Mouse (Mus musculus) lung, embryonic 16.5 days (tissue): ENCODE data around the gene Vdr. TPM values are rescaled to one million over a fixed set of nuclear protein-coding genes. Genes with fewer than 3 reads are reported as not detected.

Experiments
- ATAC-seq: fragments of 200-750 bp; cut with Nextera tagmentation; 2 replicates; pipeline ENCODE4 v1.8.0; 2017; ENCODE audit warnings: low read depth, mild to moderate bottlenecking, moderate library complexity
- H3K27ac ChIP-seq: fragments of 300-500 bp; sonication (generic); 2 replicates; pipeline ENCODE4 v1.5.1; 2014; ENCODE audit warnings: mild to moderate bottlenecking, control low read depth, low read length
- H3K27me3 ChIP-seq: fragments of 300-500 bp; sonication (generic); 2 replicates; pipeline ENCODE4 v1.6.1; 2014; ENCODE audit warnings: low read depth, low read length, mixed read lengths; ENCODE audit not compliant: control insufficient read depth, insufficient read depth
- H3K36me3 ChIP-seq: fragments of 300-500 bp; sonication (generic); 2 replicates; pipeline ENCODE4 v1.6.1; 2014; ENCODE audit warnings: low read length; ENCODE audit not compliant: control insufficient read depth, insufficient read depth
- H3K4me1 ChIP-seq: fragments of 300-500 bp; sonication (generic); replicated peaks from 2 replicates; pipeline ENCODE4 v1.6.1; 2014; ENCODE audit warnings: low read length, mixed read lengths; ENCODE audit not compliant: control insufficient read depth, insufficient read depth
- H3K4me2 ChIP-seq: fragments of 300-500 bp; sonication (generic); 2 replicates; pipeline ENCODE4 v1.6.1; 2014; ENCODE audit warnings: low read depth, low read length, control low read depth
- H3K4me3 ChIP-seq: fragments of 300-500 bp; sonication (generic); 2 replicates; pipeline ENCODE4 v1.5.1; 2014; ENCODE audit warnings: mild to moderate bottlenecking, low read length, control low read depth
- H3K9ac ChIP-seq: fragments of 300-500 bp; sonication (generic); 2 replicates; pipeline ENCODE4 v1.6.1; 2014; ENCODE audit warnings: low read length, control low read depth
- H3K9me3 ChIP-seq: fragments of 300-500 bp; sonication (generic); 2 replicates; pipeline ENCODE4 v1.6.1; 2016; ENCODE audit warnings: low read length; ENCODE audit not compliant: control insufficient read depth
- WGBS: fragments of 180-500 bp; shearing (Covaris S2); extraction: QIAGEN DNeasy Blood & Tissue Kit; methylation state at CpG from one replicate; pipeline ENCODE4 v1.1.7; 2014; 5-methylcytosine and 5-hydroxymethylcytosine counted together
- polyA plus RNA-seq: library from polyadenylated mRNA; unstranded; fragments of >200 nt; fragmentation: Nextera tagmentation; extraction: Ambion mirVana; gene quantifications from 2 replicates; pipeline ENCODE4 v1.2.1, GENCODE M21; 2015

Gene Vdr
- polyA plus RNA-seq, 1 experiment from 2014 or later, result 1.7 TPM

- ATAC-seq, result no peak
- Histone ChIP-seq H3K27me3 (no peaks in the 10 kb centered on the region), H3K4me2 (no peak overlapping the region), H3K36me3 (no peaks in the 10 kb centered on the region), H3K27ac (no peak overlapping the region), H3K4me1 (no peaks in the 10 kb centered on the region; the same call in 1 of the 2 replicates), H3K9me3 (no peaks in the 10 kb centered on the region), H3K4me3 (no peak overlapping the region), H3K9ac (no peak overlapping the region)
- WGBS, result 48% methylated on average over 7 of the region's 7 CpGs
These were observed 38.3 kb upstream of the Vdr start for GRCm38 (mm10) chr15:97948720-97949119.

- no peak overlapping the region for H3K9ac ChIP-seq
- WGBS, result 67% methylated on average over 10 of the region's 11 CpGs
- no peak for ATAC-seq
- H3K4me2 ChIP-seq, result no peak overlapping the region
- no peaks in the 10 kb centered on the region for H3K36me3 ChIP-seq
- H3K9me3 ChIP-seq, result no peaks in the 10 kb centered on the region
- H3K4me1 ChIP-seq, result no peaks in the 10 kb centered on the region
- no peaks in the 10 kb centered on the region for H3K27me3 ChIP-seq
- H3K4me3 ChIP-seq, result no peak overlapping the region
- H3K27ac ChIP-seq, result no peak overlapping the region
These were observed 35.4 kb upstream of the Vdr start for GRCm38 (mm10) chr15:97945656-97946315.

GRCm38 (mm10) chr15:97944919-97945574, 34.6 kb upstream of the Vdr start:
- Histone ChIP-seq H3K27ac (no peak overlapping the region), H3K9me3 (no peaks in the 10 kb centered on the region), H3K4me3 (no peak overlapping the region), H3K9ac (no peak overlapping the region), H3K4me1 (no peaks in the 10 kb centered on the region), H3K27me3 (no peaks in the 10 kb centered on the region), H3K4me2 (no peak overlapping the region), H3K36me3 (no peaks in the 10 kb centered on the region)
- WGBS, result 60% methylated on average over 11 of the region's 11 CpGs
- ATAC-seq, result no peak

- no peak for ATAC-seq
- H3K9ac ChIP-seq, result no peak overlapping the region
- H3K4me3 ChIP-seq, result no peak overlapping the region
- H3K9me3 ChIP-seq, result no peaks in the 10 kb centered on the region
- no peaks in the 10 kb centered on the region for H3K27me3 ChIP-seq
- no peak overlapping the region for H3K27ac ChIP-seq
- no peaks in the 10 kb centered on the region for H3K4me1 ChIP-seq
- H3K4me2 ChIP-seq, result no peak overlapping the region
- H3K36me3 ChIP-seq, result no peaks in the 10 kb centered on the region
- WGBS, result 82% methylated on average over 8 of the region's 8 CpGs
These were observed 32.9 kb upstream of the Vdr start for GRCm38 (mm10) chr15:97943356-97943755.

GRCm38 (mm10) chr15:97942538-97942937, 32.1 kb upstream of the Vdr start:
- H3K27ac ChIP-seq, result no peak overlapping the region
- H3K9ac ChIP-seq, result no peak overlapping the region
- no peaks in the 10 kb centered on the region for H3K4me1 ChIP-seq
- H3K36me3 ChIP-seq, result no peaks in the 10 kb centered on the region
- no peak overlapping the region for H3K4me3 ChIP-seq
- ATAC-seq, result no peak
- no peak overlapping the region for H3K4me2 ChIP-seq
- 78% methylated on average over 8 of the region's 8 CpGs for WGBS
- no peaks in the 10 kb centered on the region for H3K9me3 ChIP-seq
- no peaks in the 10 kb centered on the region for H3K27me3 ChIP-seq

- no peak overlapping the region for H3K27ac ChIP-seq
- H3K4me2 ChIP-seq, result no peak overlapping the region
- no peaks in the 10 kb centered on the region for H3K36me3 ChIP-seq
- no peak overlapping the region for H3K9ac ChIP-seq
- ATAC-seq, result no peak
- H3K27me3 ChIP-seq, result no peaks in the 10 kb centered on the region
- H3K4me3 ChIP-seq, result no peak overlapping the region
- H3K9me3 ChIP-seq, result no peaks in the 10 kb centered on the region
- 85% methylated on average over 2 of the region's 2 CpGs for WGBS
- no peaks in the 10 kb centered on the region for H3K4me1 ChIP-seq
These were observed 30.9 kb upstream of the Vdr start for GRCm38 (mm10) chr15:97941306-97941705.

GRCm38 (mm10) chr15:97940088-97940487, 29.7 kb upstream of the Vdr start:
- H3K4me3 ChIP-seq, result no peak overlapping the region
- H3K27ac ChIP-seq, result no peak overlapping the region
- H3K4me1 ChIP-seq, result no peaks in the 10 kb centered on the region
- WGBS, result 86% methylated on average over 2 of the region's 2 CpGs
- no peak for ATAC-seq
- H3K27me3 ChIP-seq, result no peaks in the 10 kb centered on the region
- H3K4me2 ChIP-seq, result no peak overlapping the region
- H3K9ac ChIP-seq, result no peak overlapping the region
- no peaks in the 10 kb centered on the region for H3K36me3 ChIP-seq
- H3K9me3 ChIP-seq, result no peaks in the 10 kb centered on the region

GRCm38 (mm10) chr15:97938580-97938979, 28.1 kb upstream of the Vdr start:
- ATAC-seq, result no peak
- Histone ChIP-seq H3K4me1 (no peaks in the 10 kb centered on the region), H3K27ac (no peak overlapping the region), H3K36me3 (no peaks in the 10 kb centered on the region), H3K4me3 (no peak overlapping the region), H3K4me2 (no peak overlapping the region), H3K27me3 (no peaks in the 10 kb centered on the region), H3K9me3 (no peaks in the 10 kb centered on the region), H3K9ac (no peak overlapping the region)
- WGBS, result 62% methylated on average over 6 of the region's 6 CpGs

- H3K9me3 ChIP-seq, result no peaks in the 10 kb centered on the region
- no peak overlapping the region for H3K4me3 ChIP-seq
- H3K27ac ChIP-seq, result no peak overlapping the region
- WGBS, result 88% methylated on average over 12 of the region's 12 CpGs
- no peaks in the 10 kb centered on the region for H3K4me1 ChIP-seq
- H3K9ac ChIP-seq, result no peak overlapping the region
- no peaks in the 10 kb centered on the region for H3K27me3 ChIP-seq
- H3K36me3 ChIP-seq, result no peaks in the 10 kb centered on the region
- no peak for ATAC-seq
- H3K4me2 ChIP-seq, result no peak overlapping the region
These were observed 22.0 kb upstream of the Vdr start for GRCm38 (mm10) chr15:97932441-97932840.
